Mouse (Mus musculus) hematopoietic stem cell, adult 5-6 weeks (primary cell): ENCODE data around the gene Speer4f2. TPM values are rescaled to one million over a fixed set of nuclear protein-coding genes. Genes with fewer than 3 reads are reported as not detected.

Experiments used
- total RNA-seq: library from RNA; stranded (forward); fragments of 172-1452, 232-1000 nt; gene quantifications from 2 replicates; pipeline ENCODE4 v1.2.3, GENCODE M21; 2017

The Speer4f2 gene
- total RNA-seq, 1 experiment from 2014 or later = not detected

Other genes with a start within 250 kb of the Speer4f2 start
- gene Speer4f1, start 102.9 kb downstream of the Speer4f2 start, total RNA-seq = not detected in 2 replicates
- gene Sema3c, start 201.1 kb downstream of the Speer4f2 start, total RNA-seq = not detected in 2 replicates